Mouse (Mus musculus) ovary, postnatal 36 days (tissue): ENCODE results near the gene Phc2.

ENCODE experiments used
- DNase-seq: peaks from one replicate; pipeline ENCODE4 v3.0.0; 2022; ENCODE audit warnings: low spot score, mixed read lengths

The Phc2 gene

DNA sequence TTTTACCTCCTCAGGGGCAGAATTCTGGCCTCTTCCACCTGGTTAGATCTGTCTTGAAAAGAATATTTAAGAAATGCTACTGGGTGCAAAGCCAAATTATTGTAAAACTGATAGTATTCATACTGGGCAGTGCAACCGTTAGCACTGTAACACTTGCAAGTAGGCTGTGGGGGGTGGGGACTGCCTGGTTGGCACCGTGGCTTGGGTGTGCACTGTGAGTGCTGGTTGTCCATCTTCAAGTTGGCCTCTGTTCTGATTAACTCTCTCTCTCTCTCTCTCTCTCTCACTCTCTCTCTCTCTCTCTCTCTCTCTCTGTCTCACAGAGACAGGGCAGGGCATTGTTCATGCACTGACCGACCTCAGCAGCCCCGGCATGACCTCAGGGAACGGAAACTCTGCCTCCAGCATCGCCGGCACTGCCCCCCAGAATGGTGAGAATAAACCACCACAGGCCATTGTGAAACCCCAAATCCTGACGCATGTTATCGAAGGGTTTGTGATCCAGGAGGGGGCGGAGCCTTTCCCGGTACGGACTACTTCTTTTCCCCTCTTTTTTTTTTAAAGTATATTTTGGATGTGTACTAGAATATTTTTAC lies 88.6 kb downstream of the Phc2 start:
- no peak for DNase-seq

DNA sequence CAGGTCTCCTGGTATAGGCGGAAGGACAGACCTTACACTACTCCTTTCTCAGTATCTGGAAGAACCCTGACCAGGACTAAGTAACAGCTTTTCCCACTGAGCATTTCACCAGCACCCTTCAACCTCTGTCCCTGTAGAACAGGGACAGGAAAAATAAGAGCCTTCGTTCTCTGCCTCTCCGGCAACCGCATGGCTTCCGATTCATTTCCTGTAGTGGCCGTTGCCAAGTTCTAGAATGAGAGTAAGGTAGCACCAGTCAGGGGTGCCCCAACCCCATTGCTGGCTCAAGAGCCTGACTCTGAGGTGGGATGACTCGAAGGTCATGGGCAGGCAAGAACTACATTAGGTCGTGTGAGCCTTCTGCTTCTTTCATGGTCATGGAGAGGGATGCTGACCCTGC lies 90.7 kb downstream of the Phc2 start:
- no peak for DNase-seq

DNA sequence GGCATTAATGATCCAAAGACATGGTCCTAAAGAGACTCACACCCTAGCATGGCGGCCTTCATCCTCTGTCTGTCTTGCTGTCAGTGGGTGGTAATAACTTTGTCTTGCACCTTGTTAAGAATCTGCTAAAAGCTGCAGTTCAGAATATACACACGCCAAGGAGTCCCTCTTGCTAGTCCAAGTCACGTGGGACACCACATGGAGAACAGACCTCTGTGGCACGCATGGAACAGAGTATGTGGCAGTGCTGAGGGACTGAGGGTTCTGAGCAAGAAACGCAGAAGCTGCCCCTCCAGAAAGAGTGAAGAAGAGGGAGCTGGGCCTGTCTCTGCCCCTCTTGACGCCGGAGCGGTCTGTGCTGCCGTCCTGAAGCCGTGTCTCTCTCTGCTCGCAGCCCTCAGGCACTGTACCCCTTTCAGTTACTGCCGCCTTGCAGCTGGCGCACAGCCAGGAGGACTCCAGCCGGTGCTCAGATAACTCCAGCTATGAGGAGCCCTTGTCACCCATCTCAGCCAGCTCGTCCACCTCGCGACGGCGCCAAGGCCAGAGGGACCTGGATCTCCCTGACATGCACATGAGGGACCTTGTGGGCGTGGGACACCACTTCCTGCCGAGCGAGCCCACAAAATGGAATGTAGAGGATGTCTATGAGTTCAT lies 93.2 kb downstream of the Phc2 start:
- DNase-seq, result peak; percentile 64

DNA sequence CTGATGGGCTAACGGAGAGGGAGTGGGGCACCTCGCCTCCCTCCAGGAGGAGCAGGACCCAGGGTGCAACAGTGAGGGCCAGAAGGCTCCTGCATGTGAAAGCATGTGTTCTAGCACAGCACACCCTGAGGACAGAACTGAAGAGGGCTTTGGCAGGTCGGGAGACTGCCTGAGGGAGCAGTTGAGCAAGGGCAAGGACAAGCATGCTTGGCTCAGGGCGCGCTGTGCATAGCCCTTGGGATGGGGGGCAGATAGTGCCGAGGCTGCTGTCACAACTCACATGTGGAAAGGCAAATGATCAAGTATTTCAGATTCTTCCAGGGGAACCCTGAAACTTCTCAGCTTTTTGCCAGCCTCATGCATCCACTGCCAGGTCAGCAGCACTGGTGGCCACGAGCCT lies 93.8 kb downstream of the Phc2 start:
- DNase-seq, result no peak

DNA sequence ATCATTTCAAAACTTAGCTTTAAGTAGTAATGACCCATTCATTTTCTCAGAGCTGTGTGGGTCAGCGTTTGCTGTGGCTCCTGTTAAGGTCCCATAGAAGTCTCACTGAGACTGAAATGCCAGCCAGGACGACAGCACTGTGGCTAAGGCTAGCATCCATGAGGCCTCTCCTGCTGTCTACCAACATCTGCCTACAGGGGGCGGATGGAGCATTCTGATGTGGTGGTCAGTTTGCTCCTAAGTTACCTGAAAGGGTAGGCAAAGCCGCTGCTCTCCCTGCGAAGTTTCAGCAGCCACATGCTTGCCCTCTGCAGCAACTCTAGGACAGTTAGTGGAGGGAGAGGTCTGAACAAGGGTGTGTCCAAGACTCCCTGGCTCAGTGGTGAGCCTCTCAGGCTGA lies 96.5 kb downstream of the Phc2 start:
- no peak for DNase-seq

DNA sequence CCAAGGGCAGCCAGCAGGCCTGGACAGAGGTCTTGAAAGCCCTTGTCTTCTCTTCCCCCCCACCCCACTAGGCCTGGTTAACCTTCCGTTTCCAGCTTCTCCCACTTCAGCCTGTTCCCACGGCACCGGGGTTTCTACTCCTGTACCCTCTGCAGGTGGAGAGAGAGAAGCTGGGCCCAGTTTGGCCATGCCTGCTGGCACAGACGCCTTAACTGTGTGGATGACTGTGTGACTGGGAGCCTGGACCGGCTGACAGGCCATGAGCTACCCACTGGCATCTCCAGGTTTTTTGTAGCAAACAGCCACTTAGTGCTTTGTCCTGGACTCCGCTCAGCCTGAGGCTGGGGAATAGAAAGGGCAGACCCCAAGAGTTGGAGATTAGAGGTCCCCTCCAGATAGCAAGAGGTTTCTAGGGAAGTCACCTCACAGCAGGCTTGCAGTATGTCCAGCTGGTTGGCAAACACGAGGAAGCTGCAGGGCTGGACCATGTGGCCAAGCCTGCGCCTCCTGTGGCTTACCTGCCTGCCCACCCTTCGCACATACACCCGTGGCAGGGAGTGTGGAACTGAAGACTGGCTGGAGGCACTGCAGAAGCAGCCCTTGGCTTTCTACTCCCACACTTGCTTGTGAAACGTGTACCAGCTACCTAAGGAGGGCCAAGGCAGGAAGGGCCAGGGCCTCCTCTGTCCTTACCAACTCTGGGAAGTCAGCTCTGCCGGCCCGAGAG lies 97.7 kb downstream of the Phc2 start:
- DNase-seq, result no peak

DNA sequence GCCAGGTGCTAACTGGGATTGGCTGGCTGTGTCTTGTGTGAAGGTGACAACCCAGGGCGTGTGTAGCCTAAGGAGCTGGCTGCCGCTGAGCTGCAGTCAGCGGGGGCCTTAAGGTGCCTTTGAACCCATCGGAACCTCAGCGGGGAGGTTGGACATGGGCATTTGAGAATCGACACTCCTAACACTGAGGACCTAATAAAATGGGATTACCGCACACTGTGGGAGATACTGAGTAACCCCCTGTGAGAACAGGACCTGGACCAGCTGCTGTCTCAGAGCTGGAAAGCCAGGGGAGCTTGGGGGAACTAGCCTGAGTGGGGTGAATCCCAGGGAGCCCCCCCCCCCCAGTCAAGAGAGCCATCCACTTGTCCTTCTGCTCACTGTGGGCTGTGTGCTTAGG lies 99.1 kb downstream of the Phc2 start:
- DNase-seq, result no peak

DNA sequence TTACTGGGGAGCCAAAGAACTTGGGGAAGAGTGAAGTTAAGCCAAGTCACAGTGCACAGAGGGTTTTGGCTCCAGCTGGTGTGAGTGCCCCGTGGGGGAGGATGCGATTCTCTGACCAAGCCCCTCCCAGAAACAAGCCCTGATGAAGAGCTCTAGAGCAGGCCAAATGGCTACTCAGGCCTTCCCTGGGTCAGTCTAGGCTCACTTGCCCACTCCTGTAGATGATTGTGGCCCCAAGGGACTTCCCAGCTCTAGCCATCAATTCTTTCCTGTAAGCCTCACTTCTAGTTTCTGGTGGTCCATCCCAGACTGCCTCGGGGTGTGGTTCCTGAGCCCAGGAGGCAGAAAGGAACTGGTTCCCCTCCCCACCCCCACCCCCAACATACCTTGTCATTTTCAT lies 100.6 kb downstream of the Phc2 start, which contains the start of gene A3galt2:
A3galt2 (plus strand) TSS at position 301 of the 400 bp plus-strand sequence.
- no peak for DNase-seq

DNA sequence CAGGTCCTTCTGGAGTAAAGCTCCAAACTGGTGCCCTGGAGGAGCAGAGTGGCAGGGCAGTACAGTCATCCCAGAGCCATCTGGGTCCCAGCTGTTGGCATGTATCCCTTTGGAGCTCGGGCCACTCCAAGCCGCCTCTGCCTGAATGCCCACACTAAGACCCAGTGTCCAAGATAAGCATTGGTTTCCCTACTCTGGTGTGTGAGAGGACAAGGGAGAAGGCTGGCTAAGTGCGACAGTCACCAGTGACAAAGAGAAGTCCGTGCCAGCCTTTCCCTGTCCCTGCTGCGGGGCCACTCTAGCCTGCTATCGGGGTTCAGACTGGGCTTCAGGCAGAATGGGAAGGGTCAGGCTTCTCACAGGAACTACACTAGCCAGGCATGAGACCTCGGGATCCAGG lies 101.4 kb downstream of the Phc2 start:
- DNase-seq, result no peak

DNA sequence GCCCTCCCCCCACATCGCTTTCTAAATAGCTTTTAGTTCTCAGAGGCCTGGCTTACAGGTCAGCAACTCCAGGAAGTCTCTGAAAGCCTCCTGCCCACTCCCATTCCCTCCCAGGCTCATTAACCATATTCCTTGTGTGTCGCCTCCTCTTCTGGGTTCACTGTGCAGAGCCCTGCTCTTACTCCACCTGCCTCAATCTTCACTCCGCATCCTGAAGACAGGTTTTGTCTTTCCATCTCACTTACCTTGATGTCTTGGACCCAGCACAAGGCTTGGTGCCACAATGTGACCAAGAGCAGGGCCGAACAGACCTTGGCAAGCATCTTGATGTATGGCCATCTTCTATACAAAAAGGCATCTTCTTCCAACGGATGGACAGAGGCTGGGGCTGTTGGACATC lies 104.7 kb downstream of the Phc2 start:
- no peak for DNase-seq

DNA sequence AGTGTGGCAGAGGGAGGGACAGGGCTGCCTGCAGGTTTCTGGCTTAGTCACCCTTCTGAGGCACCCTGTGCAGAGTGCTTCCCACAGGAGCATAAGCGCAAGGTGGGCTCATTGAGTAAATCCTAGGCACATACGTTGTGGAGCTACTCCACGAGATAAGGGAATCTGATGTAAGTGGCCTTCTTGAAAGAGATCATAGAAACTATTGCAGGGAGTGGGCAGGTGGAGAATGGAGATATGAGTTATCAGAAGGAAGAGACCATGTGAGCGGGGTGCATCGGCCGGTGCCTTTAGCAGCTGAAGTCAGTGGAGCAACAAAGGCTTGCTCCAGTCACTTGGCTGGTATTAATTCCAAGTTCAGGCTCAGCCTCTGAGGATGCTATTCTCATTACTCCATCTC lies 105.5 kb downstream of the Phc2 start:
- no peak for DNase-seq

DNA sequence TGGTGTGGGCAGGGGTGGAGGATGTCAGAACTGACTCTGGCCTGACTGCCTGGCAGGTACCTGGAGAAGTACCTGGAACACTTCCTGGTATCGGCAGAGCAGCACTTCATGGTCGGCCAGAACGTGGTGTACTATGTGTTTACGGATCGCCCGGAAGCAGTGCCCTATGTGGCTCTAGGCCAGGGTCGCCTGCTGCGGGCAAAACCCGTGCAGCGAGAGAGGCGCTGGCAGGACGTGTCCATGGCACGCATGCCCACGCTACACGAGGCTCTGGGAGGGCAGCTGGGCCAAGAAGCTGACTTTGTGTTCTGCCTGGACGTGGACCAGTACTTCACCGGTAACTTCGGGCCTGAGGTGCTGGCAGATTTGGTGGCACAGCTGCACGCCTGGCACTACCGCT lies 112.4 kb downstream of the Phc2 start:
- DNase-seq, result no peak

DNA sequence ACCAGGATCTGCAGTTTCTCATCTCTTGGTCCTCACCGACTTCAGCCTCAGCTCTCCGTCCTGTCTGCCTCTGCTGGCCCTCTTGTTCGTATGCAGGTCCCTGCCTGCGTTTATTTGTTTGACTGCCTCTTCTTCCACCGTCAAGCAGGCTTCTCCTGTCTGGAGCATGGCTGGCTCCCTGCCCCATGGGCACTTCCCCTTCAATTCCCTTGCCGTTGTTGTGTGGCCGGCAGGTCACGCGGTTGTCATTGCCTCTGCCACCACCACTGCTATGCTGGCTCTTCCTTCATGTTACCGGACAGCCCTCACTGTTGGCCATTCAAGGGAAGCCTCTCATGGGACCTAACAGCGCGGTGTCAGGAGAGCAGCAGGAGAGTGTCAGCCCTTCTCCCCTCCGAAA lies 113.6 kb downstream of the Phc2 start:
- no peak for DNase-seq

DNA sequence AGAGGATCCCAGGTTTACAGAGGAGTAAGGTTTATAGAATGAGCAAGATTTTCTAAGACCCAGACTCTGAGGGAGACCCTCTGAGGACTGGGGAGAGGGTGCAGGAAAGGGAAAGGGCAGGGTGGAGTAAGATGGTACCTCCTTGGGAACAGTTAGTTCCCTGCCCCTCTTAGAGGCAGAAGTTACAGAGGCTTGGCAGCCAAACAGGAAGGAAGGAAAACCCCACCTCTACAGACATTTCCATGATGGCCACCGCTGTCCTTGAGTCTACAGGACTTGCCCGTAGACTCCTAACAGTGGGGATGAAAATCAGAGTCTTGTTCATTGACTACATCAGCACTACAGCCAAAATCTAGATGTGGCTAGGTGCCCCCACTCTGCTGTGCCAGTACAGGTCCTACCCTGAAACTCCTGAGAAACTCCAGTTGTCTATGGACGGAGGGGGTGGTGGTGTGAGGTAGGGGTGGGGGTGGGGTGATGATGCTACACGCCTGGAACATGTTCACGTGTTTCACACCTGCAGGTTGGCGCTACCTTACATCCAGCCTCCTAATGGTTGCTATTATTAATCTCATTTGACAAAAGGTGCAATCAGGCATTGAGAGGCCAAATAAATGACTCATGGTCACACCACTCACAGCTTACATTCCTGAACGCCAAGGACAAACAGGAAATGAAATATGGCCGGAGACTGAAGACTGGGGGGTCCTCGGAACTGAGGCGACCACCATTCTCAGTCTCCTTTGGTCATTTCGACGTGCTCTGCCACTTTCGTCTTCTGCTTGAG lies 115.3 kb downstream of the Phc2 start:
- DNase-seq, result no peak

DNA sequence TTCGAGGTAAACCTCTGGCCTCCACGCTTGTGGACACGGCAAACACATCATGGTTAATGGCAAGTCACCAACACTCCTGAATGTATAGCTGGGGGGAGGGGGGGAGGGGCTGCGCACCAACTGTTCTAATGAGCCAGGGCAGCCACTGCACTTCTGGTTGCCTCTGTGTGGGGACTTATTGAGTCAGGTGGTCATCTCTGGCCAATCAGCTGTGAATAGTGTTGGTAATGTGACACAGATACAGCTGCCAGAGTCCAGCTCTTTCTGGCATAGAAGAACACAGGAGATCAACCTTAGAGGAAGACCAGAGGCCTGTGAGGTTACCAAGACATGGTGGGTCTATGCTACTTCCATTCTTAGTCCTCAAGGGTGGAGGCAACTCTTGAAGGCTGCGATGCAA lies 116.2 kb downstream of the Phc2 start:
- no peak for DNase-seq

DNA sequence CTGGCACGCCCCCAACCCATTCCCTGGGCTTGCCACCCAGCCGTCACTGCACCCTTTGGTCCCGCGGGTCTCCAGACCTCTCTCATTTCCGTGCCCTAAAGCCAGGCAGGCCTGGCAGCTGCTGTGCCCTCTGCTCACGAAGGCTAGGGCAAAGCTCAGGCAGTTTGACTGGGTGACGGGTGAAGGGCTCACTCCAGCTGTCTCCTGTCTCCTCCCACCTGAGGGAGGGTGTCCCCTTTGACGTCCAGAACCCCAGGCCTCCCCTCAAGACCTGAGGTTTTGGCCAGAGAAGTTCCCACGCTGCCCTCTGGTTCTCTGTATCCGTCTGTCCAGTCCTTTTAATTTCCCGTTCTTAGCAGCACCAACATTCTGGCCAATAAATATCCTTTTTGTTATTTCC lies 119.3 kb downstream of the Phc2 start:
- DNase-seq, result no peak

DNA sequence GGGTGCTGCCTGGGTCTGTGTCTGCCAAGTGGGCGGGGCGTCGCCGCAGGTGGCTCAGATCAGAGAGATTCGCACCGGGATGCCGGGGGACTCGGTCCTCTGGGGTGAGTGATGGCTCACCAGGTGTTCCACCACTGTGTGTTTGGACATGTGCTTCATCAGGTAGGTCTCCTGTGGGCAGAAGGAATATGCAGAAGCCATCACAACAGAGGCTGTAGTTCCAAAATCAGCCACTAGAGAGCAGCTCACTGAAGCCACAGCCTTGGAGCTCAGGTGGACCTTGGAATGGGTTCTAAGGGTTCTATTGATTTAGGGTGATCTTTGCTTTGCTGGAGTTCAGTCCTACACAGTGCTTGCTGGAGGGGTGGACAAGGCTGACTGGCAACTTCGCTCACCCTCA lies 120.0 kb downstream of the Phc2 start:
- no peak for DNase-seq

DNA sequence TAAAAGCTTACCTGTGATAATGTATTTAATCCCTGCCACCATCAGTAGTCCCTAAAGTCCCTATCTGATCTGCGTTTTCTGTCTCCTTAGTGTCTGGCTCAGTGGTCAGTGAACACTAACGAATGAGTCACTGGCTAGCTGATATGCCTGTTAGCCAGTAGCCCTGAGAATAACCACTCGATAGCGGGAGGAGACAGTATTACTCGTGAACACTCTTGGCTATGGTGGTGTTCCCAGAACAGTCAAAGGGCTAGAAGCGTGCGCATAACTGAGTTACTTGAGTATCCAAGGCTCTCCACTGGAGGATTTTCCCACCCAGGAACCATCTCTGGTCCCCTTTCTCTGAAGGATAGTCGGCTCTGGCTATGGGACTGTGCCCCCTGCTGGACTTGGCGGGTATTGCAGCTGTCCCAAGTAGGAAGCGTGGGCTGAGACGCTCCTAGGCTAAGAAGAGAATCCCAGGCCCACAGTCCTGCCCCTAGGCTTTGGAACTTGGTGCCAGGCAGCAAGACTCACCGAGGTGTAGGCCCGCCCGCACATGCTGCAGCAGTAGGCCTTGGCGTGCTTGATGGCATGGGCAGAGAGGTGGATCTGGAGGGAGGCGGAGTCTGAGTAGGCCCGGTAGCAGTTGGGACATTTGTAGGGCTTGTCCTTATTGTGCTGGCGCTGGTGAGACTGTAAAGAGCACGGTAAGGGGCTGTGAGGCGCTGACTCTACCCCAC lies 122.2 kb downstream of the Phc2 start:
- peak; percentile 73 for DNase-seq

DNA sequence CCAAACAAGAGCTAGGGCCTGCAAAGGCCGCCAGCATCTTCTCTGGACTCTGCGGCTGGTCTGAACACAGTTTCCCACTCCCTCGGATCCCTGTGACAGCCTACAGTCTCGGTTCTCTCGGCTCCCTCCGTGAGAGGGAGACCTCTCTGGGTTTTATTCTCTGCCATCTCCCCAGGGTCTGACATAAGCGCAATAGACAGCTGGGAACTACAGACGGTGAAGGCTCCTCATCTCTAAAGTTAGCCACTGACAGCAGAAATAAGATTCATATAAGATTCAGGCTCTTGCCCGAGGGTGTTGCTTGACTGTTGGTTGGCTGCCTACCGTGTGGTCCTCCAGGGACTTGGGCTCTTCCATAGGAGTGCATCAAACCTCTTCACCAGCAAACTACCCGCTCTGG lies 123.1 kb downstream of the Phc2 start:
- no peak for DNase-seq

DNA sequence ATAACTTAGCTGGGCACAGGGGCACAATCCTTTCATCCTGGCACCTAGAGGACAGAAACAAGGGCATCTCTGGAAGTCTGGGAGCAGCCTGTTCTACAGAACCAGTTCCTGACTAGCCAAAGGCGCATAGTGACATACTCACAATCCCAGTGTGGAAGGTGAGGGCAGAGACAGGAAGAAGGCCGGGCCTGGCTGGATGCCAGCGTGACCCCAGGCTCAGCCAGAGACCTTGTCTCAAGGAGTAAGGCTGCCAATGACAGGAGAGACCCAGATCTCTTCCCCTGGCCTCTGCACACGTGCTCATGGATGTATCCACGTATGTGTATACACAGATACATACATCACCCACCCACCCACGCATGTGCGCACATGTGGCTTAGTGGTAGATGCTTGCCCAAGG lies 127.5 kb downstream of the Phc2 start:
- no peak for DNase-seq

DNA sequence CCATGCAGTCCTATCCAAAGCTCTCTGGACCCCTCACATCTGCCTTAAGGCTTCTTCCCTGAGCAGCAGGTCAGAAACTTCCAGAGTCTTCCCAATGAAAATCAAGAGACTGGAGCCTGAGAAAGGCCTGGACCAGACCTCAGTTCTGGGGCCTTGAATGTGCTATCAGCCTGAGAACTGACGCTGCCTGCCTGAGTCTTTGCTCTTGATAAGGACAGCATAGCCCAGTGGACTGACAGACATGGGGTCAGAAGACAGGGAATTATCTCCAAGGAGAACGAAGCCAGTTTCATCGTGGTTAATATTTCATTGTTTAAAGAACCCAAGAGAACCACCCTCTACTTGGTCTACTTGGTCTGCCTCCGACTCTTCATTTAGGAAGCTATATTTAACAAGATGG lies 128.1 kb downstream of the Phc2 start:
- DNase-seq, result no peak

DNA sequence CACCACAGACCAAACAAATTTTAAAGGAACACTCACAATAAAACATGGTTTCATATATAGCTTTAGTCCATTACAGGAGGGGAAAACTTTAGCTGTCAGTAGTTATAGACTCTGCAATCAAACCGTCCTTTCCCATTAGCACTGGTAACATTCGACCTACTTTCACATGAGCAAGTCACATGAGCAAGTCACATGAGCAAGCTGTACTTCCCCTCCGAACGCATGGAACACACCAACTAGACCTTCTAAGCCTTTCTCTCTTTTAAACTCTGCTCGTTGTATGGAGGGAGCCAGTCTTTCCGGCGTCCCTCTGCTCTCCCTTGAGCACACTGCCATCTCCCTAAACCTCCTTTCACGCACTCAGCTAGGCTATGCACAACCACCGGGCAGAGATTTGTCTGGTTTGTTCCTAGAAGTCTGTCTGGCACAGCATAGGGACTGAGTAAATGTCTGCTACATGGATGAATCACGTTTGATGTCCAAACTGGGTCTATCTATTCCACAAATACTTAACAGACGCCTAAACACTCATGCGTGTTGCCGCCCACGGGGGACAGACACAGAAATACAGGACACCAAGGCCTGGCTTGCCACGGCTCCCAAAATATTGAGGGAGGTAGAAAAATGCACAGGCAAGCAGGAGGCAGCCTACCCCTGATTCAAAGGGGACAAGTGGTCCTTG lies 130.6 kb downstream of the Phc2 start:
- DNase-seq, result no peak
